Mouse (Mus musculus) kidney, adult 2 months (tissue): ENCODE data around the gene Tuft1.
"Not testable (repeated sequence)": the region's sequence is repeated elsewhere in the genome, so short reads cannot be mapped to it uniquely, and the experiment has no call there.

Experiments
- CTCF ChIP-seq: fragments of 200-500 bp; conservative IDR thresholded peaks from 2 replicates; pipeline ENCODE4 v1.5.1; 2011; ENCODE audit warnings: low read depth, mild to moderate bottlenecking, control low read depth, low read length, moderate library complexity, mixed read lengths; ENCODE audit not compliant: insufficient read depth, insufficient read length
- POLR2A ChIP-seq: fragments of 200-500 bp; IDR thresholded peaks from one replicate; pipeline ENCODE4 v1.6.1; 2011; ENCODE audit warnings: low read depth, low read length, control low read depth

DNA sequence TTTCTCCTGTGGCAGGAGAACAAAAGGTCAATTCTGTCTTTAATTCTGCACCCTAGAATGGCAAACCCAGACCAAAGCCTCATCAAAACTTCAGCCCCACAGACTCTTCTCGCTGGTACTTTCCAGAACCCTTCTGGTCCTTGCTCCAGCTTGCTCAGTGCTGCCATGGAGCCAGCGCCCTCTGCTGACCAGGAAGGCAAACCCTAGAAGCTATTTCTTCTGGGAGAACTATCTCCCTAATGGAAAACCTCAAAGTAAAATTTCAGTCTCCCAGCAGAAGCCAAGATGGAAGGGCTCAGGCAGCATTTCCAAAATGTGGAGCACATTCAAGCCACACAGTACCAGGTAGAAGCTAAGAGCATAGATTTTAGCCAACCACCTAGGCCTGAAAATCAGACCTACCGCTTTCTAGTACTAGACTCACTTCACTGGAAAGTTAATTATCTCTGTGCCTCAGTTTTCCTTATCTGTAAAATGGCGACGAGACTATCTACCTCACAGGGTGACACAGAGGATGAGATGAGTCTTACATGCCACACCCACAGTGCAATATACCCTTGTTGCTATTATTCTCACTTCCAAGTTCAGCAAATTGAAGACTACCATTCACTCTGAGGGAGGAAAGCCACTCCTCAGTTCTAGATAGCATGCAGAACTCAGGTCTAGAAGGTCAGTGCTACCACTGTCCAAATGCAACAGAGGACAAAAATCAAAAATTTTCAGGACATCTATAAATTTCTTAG, 6.6 kb upstream of the Tuft1 start:
- TF ChIP-seq CTCF: 0 out of 2 replicates have a peak, but pooled peaks have one; percentile 3
- TF ChIP-seq POLR2A: not testable (repeated sequence)
